Mouse (Mus musculus) CD4-positive, CD25-positive, alpha-beta regulatory T cell, adult 2 months (primary cell): ENCODE results near the gene Ube2v1.

Experiments used
- DNase-seq: peaks from one replicate; pipeline ENCODE4 v3.0.0-alpha.2; 2012; ENCODE audit warnings: low read depth, low spot score

Gene Ube2v1

GRCm38 (mm10) chr2:167631591-167632448 is at the start of gene Ube2v1:
Gene Ube2v1 (minus strand): TSS chr2:167632095.
- peak; percentile 99 for DNase-seq

GRCm38 (mm10) chr2:167680657-167681056 is 48.8 kb upstream of the Ube2v1 start:
- DNase-seq = peak; percentile 90

GRCm38 (mm10) chr2:167679902-167680430 is 48.1 kb upstream of the Ube2v1 start:
- peak; percentile 94 for DNase-seq

GRCm38 (mm10) chr2:167678600-167678999 is 46.7 kb upstream of the Ube2v1 start:
- peak; percentile 73 for DNase-seq

GRCm38 (mm10) chr2:167675120-167675909 is 43.4 kb upstream of the Ube2v1 start:
- peak; percentile 67 for DNase-seq

GRCm38 (mm10) chr2:167672212-167672685 is 40.4 kb upstream of the Ube2v1 start:
- DNase-seq = no peak

- no peak for DNase-seq
These were observed 39.3 kb upstream of the Ube2v1 start for GRCm38 (mm10) chr2:167671101-167671633.

GRCm38 (mm10) chr2:167669398-167669797 is 37.5 kb upstream of the Ube2v1 start:
- no peak for DNase-seq

GRCm38 (mm10) chr2:167668426-167668825 is 36.5 kb upstream of the Ube2v1 start:
- no peak for DNase-seq

- no peak for DNase-seq
These were observed 34.2 kb upstream of the Ube2v1 start for GRCm38 (mm10) chr2:167665972-167666713.

- no peak for DNase-seq
These were observed 30.8 kb upstream of the Ube2v1 start for GRCm38 (mm10) chr2:167662713-167663112.

GRCm38 (mm10) chr2:167661270-167662203 is 29.6 kb upstream of the Ube2v1 start, which contains the start of gene Gm20431:
Gene Gm20431 (minus strand): TSS chr2:167661496.
- DNase-seq = peak; percentile 95

- peak; percentile 34 for DNase-seq
These were observed 28.7 kb upstream of the Ube2v1 start for GRCm38 (mm10) chr2:167660611-167660971.

GRCm38 (mm10) chr2:167659847-167660610 is 28.1 kb upstream of the Ube2v1 start:
- no peak for DNase-seq

- DNase-seq = no peak
These were observed 27.4 kb upstream of the Ube2v1 start for GRCm38 (mm10) chr2:167659177-167659846.

- no peak for DNase-seq
These were observed 26.8 kb upstream of the Ube2v1 start for GRCm38 (mm10) chr2:167658712-167659111.

GRCm38 (mm10) chr2:167657973-167658372 is 26.1 kb upstream of the Ube2v1 start:
- no peak for DNase-seq

- DNase-seq = peak; percentile 89
These were observed 25.0 kb upstream of the Ube2v1 start for GRCm38 (mm10) chr2:167656629-167657478.
